Mouse (Mus musculus): Measurements from ENCODE around the gene E130309D02Rik.

Gene E130309D02Rik

GRCm38 (mm10) chr5:143268985-143269362, 46.2 kb downstream of the E130309D02Rik start:
- DNase-seq (ENCODE audit: low read depth, low spot score): no peak

GRCm38 (mm10) chr5:143266794-143267193, 48.4 kb downstream of the E130309D02Rik start:
- DNase-seq (ENCODE audit: low read depth, low spot score): no peak

GRCm38 (mm10) chr5:143265409-143265808, 49.8 kb downstream of the E130309D02Rik start:
- no peak for DNase-seq (ENCODE audit: low read depth, low spot score)

- no peak for DNase-seq (ENCODE audit: low read depth, low spot score)
Measured at GRCm38 (mm10) chr5:143264689-143265088, 50.5 kb downstream of the E130309D02Rik start.

- DNase-seq (ENCODE audit: low read depth, low spot score): no peak
Measured at GRCm38 (mm10) chr5:143261636-143262035, 53.5 kb downstream of the E130309D02Rik start.

GRCm38 (mm10) chr5:143255802-143256201, 59.4 kb downstream of the E130309D02Rik start:
- no peak for DNase-seq (ENCODE audit: low read depth, low spot score)

GRCm38 (mm10) chr5:143255131-143255519, 60.0 kb downstream of the E130309D02Rik start:
- DNase-seq (ENCODE audit: low read depth, low spot score): no peak

- peak; percentile 66 for DNase-seq (ENCODE audit: low read depth, low spot score)
Measured at GRCm38 (mm10) chr5:143254487-143255130, 60.6 kb downstream of the E130309D02Rik start.

- DNase-seq (ENCODE audit: low read depth, low spot score): peak; percentile 65
Measured at GRCm38 (mm10) chr5:143253881-143254486, 61.2 kb downstream of the E130309D02Rik start.

GRCm38 (mm10) chr5:143253186-143253880, 61.8 kb downstream of the E130309D02Rik start:
- peak; percentile 78 for DNase-seq (ENCODE audit: low read depth, low spot score)

GRCm38 (mm10) chr5:143252791-143253185, 62.4 kb downstream of the E130309D02Rik start:
- no peak for DNase-seq (ENCODE audit: low read depth, low spot score)

GRCm38 (mm10) chr5:143252039-143252438, 63.1 kb downstream of the E130309D02Rik start:
- DNase-seq (ENCODE audit: low read depth, low spot score): no peak
